Mouse (Mus musculus) left cerebral cortex, postnatal 36 days (tissue): ENCODE measurements around the gene Sdhc. TPM values are rescaled to one million over a fixed set of nuclear protein-coding genes. Genes with fewer than 3 reads are reported as not detected.

Experiments used
- DNase-seq, 2 experiments: peaks; one replicate each; pipeline ENCODE4 v3.0.0; 2021 to 2022; ENCODE audit warnings: low spot score in 2 of 2, mixed read lengths in 1 of 2
- intact Hi-C: fragments of 180-260 bp; cut with DNase I; formaldehyde crosslinking; loops from one replicate; pipeline ENCODE4 v1.15.1; 2025
- total RNA-seq, 2 experiments: library from RNA; stranded (reverse); gene quantifications; 2 replicates each; pipeline ENCODE4 v1.2.3; 2021

Sdhc gene
- 100 to 1,000 TPM; 200 to 204 TPM for total RNA-seq

DNA sequence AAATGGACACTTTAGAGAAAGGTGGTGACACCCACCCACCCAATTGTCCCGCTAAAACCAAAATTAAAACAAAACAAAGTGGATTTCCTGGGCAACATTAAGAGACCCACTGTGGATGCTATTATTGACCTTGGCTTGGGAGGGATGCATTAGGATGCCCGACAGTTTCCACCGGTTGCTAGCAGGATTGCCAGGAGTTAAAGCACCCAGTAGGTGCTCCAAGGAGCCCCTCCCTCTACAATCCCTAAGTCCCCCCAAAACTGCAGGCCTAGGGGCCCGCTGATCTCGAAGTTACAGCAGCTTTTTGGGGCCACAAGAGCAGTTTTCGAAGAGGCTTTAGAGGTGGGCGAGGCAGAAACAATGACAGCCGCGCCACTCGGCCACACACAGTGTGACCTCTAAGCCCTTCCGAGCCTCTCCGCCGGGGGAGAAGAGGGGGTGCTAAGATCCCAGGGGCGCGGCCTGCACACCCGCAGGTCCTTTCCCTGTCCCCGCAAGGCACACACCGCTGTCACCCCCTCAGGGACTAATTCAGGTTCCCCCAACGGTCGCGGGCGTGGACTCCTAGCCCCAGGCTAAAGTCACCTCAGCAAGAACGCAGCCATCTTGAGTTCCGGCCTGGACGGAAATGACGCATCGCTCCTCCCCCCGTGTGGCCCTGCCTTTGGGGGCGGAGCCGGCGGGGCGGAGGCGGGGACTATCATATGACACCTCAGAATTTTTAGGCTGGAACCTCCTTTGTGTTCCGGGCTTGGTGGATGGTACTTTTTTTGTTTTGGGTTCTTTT lies at the start of gene Sdhc, which contains the start of gene Mpz:
Sdhc (minus strand) TSS at position 630 of the 787 bp plus-strand sequence.
Mpz (plus strand) TSS at position 738 of the 787 bp plus-strand sequence.
- intact Hi-C loops, result loop anchor here (5.0 kb wide), 2 partner anchors 47 to 72 kb away; partner anchors contain the start of genes Pcp4l1 and Tomm40l
- DNase-seq, result peak; percentile 93 to 94

DNA sequence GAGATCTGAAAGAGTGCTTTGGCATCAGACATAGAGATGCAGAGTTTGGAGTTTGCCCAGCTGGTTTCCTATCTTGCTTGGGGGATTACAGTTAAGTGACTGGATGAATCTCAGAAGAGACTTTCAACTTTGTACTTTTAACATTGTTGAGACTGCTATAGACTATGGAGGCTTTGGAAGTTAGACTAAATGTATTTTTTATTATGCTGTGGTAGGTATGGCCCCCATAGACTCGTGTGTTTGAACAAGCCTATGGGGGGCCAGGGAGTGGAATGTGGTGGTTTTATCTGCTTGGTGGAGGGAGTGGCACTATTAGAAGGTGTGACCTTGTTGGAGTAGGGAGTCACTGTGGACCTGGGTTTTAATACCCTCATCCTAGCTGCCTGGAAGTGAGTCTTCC lies 49.1 kb upstream of the Sdhc start:
- no peak for DNase-seq
- intact Hi-C loops, result loop anchor here (5.0 kb wide), 1 partner anchor 47 kb away; the partner anchor contains the start of genes Mpz and Sdhc

DNA sequence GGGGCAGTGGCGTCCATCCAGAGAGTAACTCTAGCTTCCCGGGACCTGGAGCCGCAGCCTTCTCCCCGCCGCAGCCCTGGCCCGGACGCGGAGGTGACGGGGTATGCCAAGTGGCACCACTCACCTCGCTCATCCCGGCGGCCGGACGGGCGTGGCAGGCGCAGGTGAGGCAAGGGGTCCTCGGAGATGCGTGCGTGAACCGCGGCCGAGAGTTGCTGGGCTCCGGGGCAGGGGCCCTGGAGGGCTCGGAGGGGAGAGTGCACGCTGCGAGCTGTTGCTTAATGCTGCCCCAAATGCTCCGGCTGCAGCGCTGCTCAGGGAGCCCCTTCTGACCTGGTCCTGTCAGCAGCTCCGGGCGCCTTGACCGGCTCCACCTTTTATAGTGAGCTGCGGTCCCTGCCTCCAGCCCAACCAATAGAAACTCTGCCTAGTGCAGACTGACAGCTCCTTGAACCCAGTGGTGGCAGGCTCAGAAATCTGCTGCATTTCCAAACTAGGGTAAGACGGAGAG lies 45.5 kb upstream of the Sdhc start, which contains the start of gene Pcp4l1:
Pcp4l1 (minus strand) TSS at position 382 of the 511 bp plus-strand sequence.
- intact Hi-C loops, result loop anchor here (5.0 kb wide), 1 partner anchor 44 kb away; the partner anchor contains the start of genes Mpz and Sdhc
- DNase-seq, result peak; percentile 42 to 46

DNA sequence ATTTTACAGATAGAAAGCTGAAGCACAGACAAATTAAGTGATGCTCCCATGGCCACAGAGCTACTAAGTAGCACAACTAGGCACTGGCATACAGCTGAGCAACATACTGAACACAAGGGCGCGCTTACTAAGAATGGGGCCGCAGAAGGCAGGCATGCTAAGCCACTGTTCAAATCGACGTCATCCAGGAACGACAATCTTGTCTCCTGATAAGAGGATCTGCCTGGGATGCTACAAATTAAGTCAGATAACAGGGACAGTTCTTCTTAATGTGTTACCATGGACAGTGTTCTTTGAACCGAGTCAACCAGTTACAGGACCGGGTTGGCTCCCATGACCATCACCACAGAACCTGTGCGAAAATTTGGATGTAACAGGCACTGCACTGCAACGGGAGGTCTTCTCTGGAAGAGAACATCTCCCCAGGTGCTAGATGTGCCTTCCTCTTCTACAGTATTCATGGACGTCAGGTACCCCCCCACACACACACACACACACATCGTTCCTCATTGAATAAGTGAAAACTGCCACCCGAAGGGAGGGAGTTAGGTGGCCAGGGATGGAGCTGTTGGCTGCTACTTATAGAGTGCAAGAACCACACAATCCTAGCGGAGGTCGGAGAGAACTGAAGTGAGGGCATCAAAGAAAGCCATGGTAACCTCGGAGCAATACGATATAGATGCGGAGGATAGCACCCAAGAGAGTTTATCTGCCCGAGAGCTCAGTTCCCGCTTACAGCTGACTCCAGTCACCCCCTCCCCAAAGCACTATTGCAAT lies 44.8 kb upstream of the Sdhc start:
- DNase-seq, result no peak
- intact Hi-C loops, result loop anchor here (5.0 kb wide), 1 partner anchor 43 kb away; the partner anchor contains the start of genes Mpz and Sdhc

DNA sequence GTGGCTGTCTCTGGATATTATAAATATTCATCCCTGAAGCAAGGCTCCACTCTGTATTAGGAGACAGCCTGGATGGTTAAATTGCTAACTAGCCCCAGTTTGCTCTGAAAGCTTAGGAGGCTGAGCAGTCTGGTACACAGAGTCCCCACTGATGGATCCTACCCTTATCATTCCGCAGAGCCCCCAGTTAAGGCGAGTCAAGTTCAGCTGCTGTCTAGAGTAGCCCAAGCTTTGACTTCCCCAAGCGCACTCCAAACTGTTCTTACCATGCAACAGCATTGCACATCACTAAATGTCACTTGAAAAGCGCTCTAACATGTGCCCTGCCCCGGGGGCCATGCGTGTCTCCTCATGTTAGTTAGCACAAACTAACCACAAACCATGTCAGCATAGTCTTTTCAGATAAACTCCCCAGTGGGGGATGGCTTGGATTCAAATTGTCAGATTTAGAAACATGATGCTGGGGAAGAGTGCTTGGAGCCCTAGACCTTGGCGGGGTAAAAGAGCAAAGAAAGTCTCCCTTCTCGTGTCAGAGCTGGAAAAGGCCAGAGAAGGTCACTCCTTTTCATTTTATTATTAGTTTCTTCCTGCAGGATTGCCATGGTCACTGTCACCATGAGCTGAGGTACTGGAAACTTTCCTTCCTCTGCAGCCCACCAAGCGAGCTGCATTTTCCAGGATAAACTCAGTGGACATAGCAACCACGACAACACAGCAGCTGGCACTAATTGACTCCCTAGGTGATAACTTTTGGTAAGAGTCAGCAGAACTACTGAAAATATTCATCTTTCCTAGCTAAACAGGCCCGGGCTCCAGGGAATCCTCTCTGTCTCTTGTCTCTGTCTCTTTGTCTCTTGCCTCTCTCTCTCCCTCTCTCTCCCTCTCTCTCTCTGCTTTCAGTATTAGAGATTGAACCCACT lies 43.8 kb upstream of the Sdhc start:
- DNase-seq, result no peak
- intact Hi-C loops, result no loop called here

DNA sequence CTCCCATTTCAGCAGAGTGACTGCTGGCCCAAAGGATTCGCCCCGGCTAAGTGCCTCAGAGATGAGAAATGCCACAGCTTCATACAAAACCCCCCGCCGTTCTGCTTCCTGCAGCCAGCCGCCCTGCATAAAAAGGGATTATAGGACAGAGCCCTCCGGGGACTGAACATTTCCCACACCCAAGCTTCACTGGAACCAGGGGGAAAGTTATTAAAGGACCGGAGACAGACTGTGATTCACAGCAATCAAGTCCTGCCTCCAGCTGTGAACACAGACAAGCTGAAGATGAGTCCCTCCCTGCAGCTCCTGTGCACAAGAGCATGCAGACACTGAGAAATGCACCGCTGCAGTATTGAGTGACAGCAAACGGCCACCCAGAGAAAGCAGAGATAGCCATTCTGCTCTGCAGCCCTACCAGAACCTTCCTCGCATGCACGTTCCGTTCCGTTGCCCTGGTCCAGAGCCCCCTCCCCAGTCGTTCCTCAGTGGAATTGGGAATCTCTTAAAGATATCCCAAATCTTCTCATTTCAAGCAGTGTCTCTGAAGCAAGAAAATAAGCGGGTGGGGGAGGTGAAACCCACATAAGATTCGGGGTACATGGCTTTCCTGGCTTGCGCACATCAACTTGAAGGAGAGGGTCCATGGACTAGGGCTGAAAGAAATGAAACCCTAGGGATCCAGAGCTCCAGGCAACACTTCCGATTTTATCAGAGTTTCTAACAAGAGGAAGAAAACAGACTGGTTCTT lies 42.9 kb upstream of the Sdhc start:
- no peak for DNase-seq

DNA sequence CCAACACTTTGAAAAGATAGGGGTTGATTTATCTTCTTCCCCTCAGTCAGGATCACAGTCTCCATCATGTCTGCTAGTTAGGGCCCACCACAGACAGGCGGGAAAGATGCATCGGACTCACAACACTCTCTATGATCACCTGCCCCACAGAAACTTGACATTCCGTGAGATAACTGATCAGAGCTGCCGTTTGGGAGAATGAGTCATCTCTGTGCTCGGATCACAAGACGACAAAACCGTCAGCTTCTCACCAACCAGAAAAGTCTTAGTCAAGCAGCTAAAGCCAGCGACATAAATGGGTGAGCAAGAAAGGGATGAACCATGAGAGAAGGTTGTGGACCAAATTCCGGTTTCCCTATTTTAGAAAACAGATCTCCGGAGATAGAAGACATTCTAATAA lies 41.9 kb upstream of the Sdhc start:
- intact Hi-C loops, result no loop called here
- DNase-seq, result no peak

More for the DNA sequence above, 42.9 kb upstream of the Sdhc start:
- intact Hi-C loops, result no loop called here

DNA sequence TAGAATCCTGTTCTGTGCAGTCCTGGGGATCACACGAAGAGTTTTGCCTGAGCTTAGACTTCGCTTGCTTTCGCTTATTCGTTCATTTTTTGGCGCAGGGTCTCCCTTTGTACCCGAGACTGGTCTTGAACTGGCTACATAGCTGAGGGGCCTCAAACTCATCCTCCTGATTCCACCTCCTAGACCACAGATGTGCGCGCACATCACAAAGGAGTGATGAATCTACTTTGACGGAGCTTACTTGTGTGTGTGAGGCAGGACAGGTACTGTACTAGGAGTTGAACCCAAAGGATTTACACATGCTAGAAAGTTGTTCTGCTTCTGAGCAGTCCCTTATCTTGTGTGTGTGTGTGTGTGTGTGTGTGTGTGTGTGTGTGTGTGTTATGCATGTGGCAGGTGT lies 40.4 kb upstream of the Sdhc start:
- intact Hi-C loops, result no loop called here
- no peak for DNase-seq

DNA sequence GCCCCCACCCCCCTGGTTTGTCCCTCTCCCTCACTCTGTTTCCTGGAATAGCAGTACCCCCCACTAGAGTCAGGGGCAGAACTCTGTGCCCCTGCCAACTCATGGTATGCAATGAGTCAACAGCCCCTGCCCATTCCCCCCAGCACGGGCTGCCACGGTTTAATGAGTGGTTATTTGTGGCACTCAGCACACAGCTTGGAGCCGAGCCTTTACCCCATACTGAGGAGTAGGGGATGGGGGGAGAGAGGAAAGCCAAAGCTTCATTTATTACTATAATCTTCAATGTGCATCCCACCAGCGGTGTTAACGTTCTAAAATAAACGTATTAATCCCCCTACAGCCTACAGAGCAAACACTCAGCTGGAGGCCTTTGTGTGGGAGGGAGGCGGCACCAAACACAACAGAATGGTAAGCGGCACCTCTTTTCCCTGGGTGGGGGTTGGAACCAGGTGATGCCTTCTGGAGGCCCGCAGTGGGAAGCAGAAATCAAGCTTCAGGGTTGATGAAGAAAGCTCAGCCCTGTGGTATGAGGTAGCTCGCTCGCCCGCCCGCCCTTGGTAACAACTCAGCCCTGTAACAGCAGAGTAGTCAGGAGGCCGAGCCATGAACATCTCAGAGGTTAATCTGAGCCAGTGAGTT lies 39.2 kb upstream of the Sdhc start:
- intact Hi-C loops, result no loop called here
- DNase-seq, result no peak

DNA sequence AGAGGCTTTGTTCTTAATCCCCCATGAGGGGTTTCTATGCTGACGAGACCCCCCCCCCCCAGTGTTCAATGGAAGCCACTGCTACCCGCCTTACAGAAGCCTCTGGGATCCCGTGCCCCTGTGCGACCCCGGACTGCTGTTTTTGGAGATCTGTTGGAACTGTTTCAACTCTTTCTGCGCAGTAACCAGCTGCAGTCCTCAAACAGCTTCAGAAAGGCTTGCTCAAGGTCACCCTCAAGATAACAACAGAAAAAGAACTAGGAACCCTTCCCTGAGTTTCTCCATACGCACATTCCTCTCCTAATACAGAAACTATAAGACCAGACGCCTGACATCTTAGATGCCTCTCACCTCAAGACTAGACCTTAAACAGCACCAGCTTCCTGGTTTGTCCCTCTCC lies 38.6 kb upstream of the Sdhc start:
- no peak for DNase-seq
- intact Hi-C loops, result no loop called here

DNA sequence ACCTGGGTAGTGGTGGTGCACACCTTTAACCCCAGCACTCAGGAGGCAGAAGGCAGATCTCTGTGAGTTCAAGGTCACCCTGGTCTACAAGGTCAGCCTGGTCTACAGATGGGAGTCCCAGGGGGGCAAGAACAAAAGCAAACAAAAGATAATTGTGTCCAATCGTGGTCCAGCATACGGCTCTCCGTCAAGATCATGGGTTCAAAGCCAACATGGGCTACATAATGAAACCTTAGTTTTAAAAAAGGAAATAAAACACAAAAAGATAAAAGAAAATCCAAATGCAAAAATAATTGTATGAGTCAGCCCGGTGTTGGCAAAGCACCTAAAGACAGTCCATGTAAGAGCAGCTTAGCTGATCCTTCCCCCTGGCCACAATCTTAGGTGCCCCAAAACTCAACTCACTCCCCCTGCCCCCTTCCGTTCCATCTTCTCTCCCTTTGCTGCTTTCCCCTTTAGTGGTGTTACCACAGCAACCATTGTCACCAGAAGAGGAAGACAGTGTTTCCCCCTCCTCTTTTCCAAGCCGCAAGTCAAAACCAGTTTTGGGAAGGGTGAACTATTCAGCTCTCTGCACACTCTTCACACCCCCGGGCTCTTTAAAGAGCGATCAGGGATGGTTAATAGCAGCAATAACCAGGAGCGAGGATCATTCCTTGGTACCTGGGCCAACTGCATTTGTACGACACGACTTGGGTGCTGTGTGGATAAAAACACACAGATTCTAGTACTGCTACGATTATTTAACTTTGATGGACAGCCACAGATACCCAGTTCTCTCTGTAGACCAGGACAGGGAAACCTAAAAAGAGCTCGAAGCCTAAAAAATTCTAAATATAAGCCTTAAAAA lies 37.7 kb upstream of the Sdhc start:
- DNase-seq, result no peak
- intact Hi-C loops, result no loop called here

DNA sequence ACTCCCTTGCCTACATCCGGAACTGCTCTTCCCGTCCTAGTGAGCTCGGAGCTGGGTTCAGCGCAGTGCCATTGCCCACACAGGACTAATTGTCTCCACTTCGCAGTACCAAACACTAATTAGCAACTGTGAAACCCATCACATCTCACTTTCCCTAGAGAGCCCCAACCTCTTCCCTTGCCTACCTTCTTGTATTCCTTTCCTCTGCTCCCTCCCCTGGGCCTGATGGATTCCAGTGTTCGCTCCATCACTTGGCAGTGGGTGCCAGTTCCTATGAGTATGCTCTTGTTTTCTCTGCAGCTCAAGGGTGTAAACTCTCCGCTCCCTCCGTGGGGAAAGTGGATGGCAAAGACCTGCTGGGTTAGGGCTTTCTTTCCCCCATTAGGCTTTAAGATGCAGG lies 35.3 kb upstream of the Sdhc start:
- intact Hi-C loops, result no loop called here
- no peak for DNase-seq

DNA sequence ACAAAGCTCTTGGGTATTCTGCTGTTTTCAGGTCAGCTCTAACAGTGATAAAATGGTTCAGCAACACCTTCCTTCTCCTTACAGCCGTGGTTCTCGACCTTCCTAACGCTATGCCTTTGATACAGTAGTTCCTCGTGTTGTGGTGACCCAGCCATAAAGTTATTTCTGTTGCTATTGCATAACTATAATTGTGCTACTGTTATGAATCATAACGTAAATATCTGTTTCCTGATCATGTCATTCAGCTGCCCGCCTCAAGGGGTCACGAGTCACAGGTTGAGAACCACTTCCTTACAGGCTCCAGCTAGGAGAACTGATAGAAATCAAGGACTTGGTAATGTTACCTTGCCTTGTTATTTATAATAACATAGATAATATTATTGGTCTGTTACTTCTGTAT lies 33.9 kb upstream of the Sdhc start:
- intact Hi-C loops, result no loop called here
- DNase-seq, result no peak

DNA sequence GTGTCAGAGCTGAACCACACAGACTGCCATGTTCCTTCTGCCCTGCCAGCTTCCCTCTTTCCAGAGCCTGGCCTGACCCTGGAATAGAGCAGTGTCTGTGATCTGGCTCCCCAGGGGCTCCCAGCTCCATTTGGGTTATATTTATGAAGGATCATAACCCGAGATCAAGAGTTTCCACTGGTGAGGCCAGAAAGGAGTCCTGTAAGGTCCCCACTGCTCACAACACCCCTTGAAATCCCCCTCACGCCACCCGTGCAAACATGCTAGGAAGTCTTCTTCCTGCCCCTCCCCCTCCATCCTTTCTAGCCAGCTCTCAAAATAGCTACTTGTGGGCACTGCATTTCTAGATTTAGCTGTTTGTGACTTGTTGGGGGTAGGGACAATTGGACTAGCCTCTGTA lies 33.2 kb upstream of the Sdhc start:
- no peak for DNase-seq
- intact Hi-C loops, result no loop called here

DNA sequence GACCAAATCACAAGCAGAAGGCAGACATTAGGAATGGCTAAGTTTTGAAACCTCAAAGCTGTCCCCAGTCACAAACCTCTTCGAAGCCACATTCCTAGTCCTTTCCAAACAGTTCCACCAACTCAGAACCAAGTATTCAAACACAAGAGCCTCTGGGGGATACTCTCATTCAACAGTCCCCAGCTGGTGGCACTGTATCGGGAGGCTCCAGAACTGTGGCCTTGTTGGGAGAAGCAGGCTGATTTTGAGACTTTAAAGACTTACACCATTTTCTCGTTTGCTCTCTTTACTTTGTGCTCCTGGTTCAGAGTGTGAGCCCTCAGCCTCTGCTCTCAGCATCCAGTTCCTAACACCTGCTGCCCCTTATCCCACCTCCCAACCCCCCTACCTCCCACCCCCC lies 32.6 kb upstream of the Sdhc start:
- no peak for DNase-seq
- intact Hi-C loops, result no loop called here

DNA sequence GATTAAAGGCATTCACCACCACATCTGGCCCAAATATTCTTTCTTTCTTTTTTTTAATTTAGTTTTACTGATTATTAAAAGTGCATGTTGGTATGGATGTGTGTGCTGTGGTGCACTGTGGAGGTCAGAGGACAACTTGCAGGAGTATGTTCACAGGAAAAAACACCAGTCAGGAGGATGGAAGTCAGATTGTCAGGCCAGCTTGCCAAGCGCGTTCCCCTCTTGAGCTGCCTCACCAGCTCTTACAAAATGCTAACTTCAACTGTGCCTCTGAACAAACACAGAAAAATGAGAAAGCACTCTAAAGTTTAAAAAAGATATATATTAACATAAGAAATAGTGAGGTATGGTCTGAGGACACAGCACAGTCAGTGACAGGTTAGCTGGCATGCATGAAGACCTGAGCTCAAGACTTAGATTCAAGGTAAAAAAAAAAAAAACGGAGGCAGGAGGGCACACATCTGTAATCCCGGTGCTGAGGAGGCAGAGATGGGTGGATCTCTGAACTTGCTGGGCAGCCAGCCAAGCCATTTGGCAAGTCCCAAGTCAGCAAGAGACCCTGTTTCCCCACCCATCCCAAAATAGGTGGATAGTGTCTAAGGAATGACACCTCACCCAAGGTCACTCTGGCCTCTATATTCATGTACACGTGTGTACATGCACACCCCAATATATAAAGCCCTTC lies 29.2 kb upstream of the Sdhc start:
- intact Hi-C loops, result no loop called here
- no peak for DNase-seq

DNA sequence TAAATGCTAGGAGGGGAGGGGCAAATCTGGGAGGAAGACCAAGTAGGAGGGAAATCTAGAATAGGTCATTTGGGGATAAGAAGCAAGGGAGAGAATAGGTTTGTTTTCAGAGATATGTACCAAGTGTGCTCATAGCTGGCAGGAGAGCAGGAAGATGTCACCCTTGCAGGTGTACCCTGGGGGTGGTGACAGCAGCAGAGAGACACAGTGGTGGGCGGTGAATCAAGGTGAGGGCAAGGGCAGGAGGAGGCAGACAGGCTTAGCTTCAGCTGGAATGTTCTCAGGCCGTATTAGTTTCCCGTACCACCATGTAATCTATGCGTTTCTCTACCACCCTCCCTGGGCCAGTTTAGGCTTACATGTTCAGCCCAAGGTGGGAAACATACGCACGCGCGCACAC lies 22.4 kb upstream of the Sdhc start:
- DNase-seq, result no peak
- intact Hi-C loops, result no loop called here
